Mouse (Mus musculus) retina, postnatal 1 day (tissue): Measurements from ENCODE around the gene BC067074.
"Not testable (repeated sequence)": the region's sequence is repeated elsewhere in the genome, so short reads cannot be mapped to it uniquely, and the experiment has no call there.

Experiments
- DNase-seq: peaks from one replicate; pipeline ENCODE4 v3.0.0-alpha.2; 2012

BC067074 gene

GRCm38 (mm10) chr13:113292975-113293706 lies at the start of gene BC067074:
BC067074 (plus strand) TSS chr13:113293159.
- peak; percentile 65 for DNase-seq

GRCm38 (mm10) chr13:113245025-113245424 lies 47.9 kb upstream of the BC067074 start:
- DNase-seq: no peak

- not testable (repeated sequence) for DNase-seq
Observed at GRCm38 (mm10) chr13:113252580-113252979, 40.4 kb upstream of the BC067074 start.

GRCm38 (mm10) chr13:113256766-113257165 lies 36.2 kb upstream of the BC067074 start:
- no peak for DNase-seq

DNA sequence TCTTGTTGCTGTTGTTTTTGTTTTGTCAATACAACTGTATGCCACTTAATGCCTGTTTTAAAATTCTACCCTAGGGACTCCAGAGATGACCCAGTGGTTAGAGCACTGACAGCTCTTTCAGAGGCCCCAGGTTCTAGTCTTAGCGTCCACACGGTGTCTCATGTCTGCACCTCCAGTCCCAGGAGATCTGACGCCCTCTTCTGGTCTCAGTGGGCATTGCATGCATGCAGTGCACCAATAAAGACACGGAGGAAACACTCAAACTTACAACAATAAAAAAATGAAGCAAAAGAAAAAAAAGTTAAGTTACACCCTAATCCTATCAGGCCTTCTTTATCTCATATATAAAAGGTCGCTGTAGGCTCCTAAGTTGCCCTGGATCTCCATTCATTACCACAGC lies 35.8 kb upstream of the BC067074 start:
- DNase-seq: no peak

DNA sequence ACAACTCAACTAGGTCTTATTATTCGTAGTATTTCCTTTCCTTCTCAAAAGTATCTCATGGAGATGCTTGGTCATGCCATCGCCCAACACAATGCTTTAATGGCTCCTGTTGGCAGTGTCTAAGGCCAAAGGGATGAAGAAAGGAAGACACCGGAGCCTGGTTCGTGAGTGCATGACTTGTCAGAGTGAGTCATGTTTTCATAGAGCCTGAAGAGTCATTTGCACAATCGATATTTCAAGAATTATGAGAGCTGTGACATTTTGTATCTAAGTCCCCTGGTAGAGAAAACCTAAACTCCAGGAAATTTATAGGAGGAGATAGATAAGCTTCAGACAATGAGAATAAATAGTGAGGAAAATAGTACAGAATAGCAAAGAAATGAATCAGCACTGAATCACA lies 33.7 kb upstream of the BC067074 start:
- no peak for DNase-seq

- DNase-seq: no peak
Observed at GRCm38 (mm10) chr13:113262822-113263221, 30.1 kb upstream of the BC067074 start.

GRCm38 (mm10) chr13:113265257-113265656 lies 27.7 kb upstream of the BC067074 start:
- DNase-seq: peak; percentile 60

GRCm38 (mm10) chr13:113266495-113266951 lies 26.4 kb upstream of the BC067074 start:
- DNase-seq: peak; percentile 89

DNA sequence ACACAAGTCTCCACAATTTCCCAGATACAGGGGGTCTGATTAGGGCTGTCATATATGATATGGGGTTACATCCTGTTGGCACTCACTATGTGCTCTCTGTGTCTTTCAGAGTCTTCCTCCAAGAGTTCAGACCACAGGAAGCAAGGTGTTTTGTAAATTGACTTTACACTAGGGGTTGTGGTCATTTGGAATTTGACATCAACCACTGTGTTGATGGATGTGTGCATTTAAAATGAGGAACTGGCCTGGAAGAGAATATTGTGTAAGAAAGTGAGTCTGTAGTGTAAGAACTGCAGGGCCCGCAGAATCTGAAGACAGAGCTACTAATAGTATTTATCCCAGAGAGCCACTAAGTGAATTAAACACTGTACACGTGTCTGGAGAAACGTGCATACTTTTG lies 25.8 kb upstream of the BC067074 start:
- DNase-seq: no peak

DNA sequence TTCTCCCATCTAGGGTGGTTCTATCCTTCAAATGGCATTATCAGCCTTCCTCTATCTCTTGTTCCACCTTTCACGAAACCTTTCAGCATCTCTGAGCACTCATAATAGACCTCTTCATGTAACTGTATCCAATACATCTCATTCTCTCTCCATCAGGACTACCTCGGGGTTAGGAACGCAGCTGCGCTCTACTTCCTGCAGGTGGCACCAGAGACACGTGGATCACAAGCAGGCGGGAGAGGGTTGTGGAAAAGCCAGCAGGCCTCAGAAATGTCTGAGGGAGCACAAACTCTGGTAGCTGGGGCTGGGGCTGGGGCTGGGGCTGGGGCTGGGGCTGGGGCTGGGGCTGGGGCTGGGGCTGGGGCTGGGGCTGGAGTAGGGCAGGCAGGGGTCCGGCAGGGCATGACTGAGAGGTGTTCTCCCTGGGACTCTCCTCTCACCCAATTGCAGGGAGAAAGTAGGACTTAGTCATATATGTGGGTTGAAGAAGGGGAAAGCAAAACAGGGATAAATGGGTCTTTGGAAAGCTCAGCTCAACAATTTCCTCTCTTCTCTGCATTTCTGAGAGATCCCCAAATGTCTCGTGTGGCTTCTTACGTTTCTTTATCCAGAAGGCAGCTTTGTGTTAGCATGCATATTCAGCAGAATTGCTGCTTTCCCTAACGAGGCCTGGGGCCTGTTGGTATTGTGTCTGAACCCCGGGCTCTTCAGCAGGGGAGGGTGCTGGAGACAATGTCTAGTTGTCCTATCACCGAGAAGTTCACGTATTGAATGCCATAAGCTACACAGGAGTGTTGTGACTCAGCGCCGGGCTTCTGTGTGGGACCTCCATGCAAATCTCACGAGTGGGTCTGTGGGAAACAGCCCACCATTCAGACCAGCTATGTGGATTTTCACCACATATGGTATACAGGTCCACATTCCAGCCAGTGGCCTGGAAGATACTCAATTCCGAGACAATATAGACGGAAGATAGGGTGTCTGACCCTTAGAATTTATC lies 22.9 kb upstream of the BC067074 start:
- peak; percentile 89 for DNase-seq

DNA sequence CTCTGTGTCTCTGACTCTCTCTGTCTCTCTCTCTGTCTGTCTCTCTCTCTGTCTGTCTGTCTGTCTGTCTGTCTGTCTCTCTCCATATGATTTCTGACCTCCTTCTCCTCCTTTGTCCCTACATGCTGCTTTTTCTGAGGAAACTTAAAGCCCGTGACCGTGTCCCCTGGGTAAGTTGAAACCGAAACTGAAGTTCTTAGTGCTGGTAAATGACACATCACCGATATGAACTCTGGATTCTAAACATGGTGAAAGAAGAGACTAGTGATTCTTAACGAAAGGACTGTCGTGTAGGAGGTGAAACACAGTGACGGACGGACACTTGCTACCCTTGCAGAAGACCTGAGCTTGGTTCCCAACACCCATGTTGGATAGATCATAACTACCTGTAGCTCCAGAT lies 21.8 kb upstream of the BC067074 start:
- DNase-seq: no peak

DNA sequence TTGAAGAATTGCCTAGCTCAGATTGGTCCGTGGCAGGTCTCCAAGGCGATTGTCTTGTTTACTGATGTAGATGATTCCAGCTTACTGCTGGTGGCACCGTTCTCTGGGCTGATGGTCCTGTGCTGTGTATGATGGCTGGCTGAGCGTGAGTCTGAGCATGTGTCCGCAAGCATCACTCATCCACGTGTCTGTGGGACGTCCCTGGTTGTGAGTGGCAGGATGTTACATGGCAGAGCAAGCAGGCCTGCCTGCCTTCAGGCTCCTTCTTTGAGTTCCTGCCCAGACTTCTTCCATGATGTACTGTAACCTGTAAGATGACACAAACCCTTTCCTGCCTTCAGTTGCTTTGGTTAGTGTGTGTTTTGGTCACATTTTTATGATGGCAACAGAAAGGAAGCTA lies 5.8 kb upstream of the BC067074 start:
- DNase-seq: no peak

- DNase-seq: no peak
Observed at GRCm38 (mm10) chr13:113288210-113289197, 4.5 kb upstream of the BC067074 start.

DNA sequence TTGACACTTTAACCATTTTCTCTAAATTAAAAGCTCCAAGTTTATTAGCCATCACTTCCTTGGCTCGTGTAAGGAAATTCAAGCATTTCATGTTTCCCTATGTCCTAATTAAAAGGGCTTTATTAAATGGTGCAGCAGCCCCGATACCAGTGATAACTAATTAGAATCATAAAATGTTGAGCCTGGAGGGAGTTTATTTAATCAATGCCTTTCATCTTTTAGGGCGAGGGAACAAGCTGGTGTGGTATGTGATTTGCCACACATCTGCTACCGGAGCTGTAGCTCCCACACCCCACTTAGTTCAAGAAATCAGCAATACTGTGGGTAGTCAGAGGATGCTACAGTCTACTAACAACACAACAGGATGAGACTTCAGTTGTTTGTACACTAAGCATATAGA lies 3.2 kb upstream of the BC067074 start:
- no peak for DNase-seq

- DNase-seq: no peak
Observed at GRCm38 (mm10) chr13:113292001-113292400, 958 bp upstream of the BC067074 start.

DNA sequence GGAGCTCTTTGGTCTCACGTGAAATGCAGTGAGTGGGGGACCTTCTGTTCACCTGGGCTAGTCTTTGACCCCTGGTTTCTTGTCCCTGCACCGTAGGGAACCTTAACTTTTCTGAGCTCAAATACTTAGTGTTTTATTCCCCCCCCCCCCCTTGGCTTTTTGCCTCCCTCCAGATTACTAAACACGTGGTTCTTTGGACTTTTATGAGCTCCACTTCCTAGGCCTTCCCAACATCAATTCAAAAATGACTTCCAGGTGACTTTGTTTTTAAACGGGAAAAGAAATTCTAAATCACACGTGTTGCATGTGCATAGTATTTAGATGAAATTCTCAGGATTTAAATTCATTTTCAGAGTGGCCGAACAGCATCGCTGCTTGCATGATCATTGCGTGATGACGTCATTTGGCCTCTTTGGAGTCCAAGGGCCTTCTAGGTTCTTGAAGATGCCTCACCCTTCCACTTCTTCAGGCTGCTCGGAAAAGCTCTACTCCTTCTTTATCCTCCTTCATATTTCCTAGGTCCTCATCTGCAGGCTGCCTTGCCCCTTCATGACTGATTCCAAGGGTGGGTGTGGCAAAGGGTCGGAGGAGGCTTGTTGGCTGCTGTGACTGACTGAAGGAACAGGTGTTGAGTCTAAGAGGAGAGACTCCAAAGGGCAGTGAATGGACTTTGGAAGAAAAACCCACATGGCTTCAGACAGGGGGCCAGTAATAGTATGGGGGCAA lies 911 bp downstream of the BC067074 start:
- no peak for DNase-seq

DNA sequence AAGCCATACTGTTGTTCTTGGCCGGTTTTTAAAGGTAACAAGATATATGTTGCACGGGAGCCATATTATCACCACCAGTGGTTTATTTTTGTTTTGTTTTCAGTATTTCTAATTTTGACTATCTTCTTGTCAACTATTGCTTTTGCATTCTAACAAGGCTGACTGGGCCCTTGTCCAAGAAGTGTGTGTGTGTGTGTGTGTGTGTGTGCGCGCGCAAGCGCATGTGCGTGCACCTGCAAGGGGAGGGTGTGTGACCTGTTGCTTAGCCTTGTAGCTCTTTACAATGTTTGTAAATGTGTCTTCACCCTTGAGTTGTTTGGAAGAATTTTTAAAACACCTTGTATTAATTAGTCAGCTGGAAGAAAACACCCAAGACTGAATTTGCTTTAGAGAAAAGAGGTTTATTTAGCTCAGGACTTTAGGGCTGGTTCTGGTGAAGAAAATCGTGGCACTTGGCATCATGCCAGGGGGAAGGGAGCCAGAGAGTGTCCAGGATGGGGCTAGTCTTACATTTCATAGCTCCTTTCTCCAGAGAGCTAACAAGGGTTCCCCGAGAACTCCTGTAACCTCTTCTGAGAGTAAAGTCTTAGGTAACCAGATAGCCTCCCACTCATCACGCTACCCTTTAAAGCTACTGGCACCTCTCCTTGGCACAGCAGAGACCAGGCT lies 3.0 kb downstream of the BC067074 start:
- no peak for DNase-seq

DNA sequence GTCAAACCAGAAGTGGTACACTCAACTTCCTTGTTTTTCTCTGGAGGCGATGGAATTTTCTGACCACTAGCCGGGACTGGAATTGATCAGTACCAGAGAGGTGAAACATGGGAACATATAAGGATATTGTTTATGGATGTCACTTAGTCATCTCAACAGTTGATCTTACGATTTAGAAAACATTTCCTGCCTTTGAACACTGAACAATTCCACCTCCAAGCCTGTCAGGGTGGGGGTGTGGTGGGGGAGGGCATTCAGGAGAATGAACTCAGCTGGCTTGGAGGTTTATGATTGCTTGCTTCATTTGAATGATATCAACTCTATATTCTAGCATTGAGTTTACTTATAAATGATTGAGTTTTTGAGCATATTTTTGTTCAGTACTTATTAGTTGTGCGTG lies 13.6 kb downstream of the BC067074 start:
- DNase-seq: no peak

DNA sequence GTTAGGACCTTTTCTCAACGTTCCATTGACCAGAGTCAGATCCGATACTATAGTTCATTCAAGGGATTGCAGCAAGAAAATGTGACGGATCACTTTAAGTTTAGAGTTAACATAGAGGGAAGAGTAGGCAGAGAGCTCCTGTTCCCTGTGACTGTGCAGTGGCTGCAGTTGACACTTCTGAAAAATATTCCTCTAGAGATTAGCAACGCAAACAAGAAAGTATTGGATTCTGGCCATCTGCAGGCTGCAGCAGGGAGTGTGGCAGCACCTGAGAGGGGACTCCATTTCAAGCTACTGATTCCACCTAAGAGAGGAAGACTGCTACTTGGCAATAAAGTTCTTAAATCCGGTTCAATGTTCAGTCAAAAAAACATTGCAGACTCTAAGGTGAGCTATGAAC lies 26.6 kb downstream of the BC067074 start:
- no peak for DNase-seq

GRCm38 (mm10) chr13:113321972-113322371 lies 29.0 kb downstream of the BC067074 start:
- peak; percentile 84 for DNase-seq
